Mouse (Mus musculus) C2C12 (cell line): ENCODE results near the gene Syt2.

Experiments
- CTCF ChIP-seq: IDR thresholded peaks from one replicate; pipeline ENCODE4 v1.5.1; 2011; ENCODE audit not compliant: control insufficient read depth, insufficient read depth, insufficient read length
- FOSL1 ChIP-seq: IDR thresholded peaks from one replicate; pipeline ENCODE4 v1.8.0; 2011; ENCODE audit warnings: mild to moderate bottlenecking, low read length; ENCODE audit not compliant: poor library complexity, insufficient read depth, severe bottlenecking
- MAX ChIP-seq: IDR thresholded peaks from one replicate; pipeline ENCODE4 v1.6.1; 2011; ENCODE audit warnings: mild to moderate bottlenecking, control low read depth
- MYOD1 ChIP-seq: IDR thresholded peaks from one replicate; pipeline ENCODE4 v1.6.1; 2011; ENCODE audit warnings: low read depth; ENCODE audit not compliant: control insufficient read depth, insufficient read length
- USF1 ChIP-seq: IDR thresholded peaks from one replicate; pipeline ENCODE4 v1.6.1; 2011; ENCODE audit warnings: low read depth, mild to moderate bottlenecking, control low read depth, moderate library complexity

- no peak for TF ChIP-seq CTCF
- no peak for TF ChIP-seq USF1
- TF ChIP-seq MAX = no peak
- no peak for TF ChIP-seq FOSL1
- TF ChIP-seq MYOD1 = no peak
These were observed 17.0 kb upstream of the Syt2 start for GRCm38 (mm10) chr1:134629455-134629854.
